8 mouse cellular contexts compared by ENCODE assay signal in genomic region chr2:59881831-59882741, GRCm38 (mm10). TPM values are rescaled to one million over a fixed set of nuclear protein-coding genes. Genes with fewer than 3 reads are reported as not detected.
DNase-seq lines count a peak whose midpoint lies in the region; ATAC-seq and TF ChIP-seq lines count a peak whose summit lies in the region.

Gene Wdsub1, minus strand, starts transcription at chr2:59882591.

- H3K4me3 ChIP-seq in embryonic facial prominence, embryonic 14.5 days (ENCODE audit: low read depth, low read length): peak within 1 kb of the TSS; percentile 83
- peak within 1 kb of the TSS; percentile 91 for H3K4me3 ChIP-seq in limb, embryonic 14.5 days (replicated peaks; ENCODE audit: low read length)
- peak within 1 kb of the TSS; percentile 61 for H3K4me3 ChIP-seq in midbrain, postnatal 0 days (ENCODE audit: low read depth, low read length)

- H3K9me3 ChIP-seq in embryonic facial prominence, embryonic 14.5 days (ENCODE audit: control insufficient read depth, low read length): no peaks in the 10 kb centered on the region
- H3K9me3 ChIP-seq in limb, embryonic 14.5 days (ENCODE audit: control insufficient read depth, low read length): no peaks in the 10 kb centered on the region
- no peaks in the 10 kb centered on the region for H3K9me3 ChIP-seq in midbrain, postnatal 0 days (ENCODE audit: low read length)

- H3K4me1 ChIP-seq in embryonic facial prominence, embryonic 14.5 days (ENCODE audit: control insufficient read depth, insufficient read depth, low read length): 0 out of 2 replicates have a peak, but pooled peaks cover 3% of the 10 kb centered on the region
- H3K4me1 ChIP-seq in limb, embryonic 14.5 days (ENCODE audit: control insufficient read depth, insufficient read depth, low read length): 0 out of 2 replicates have a peak, but pooled peaks cover 5% of the 10 kb centered on the region
- peaks cover 2% of the 10 kb centered on the region; the same call in 1 of the 2 replicates for H3K4me1 ChIP-seq in midbrain, postnatal 0 days (ENCODE audit: insufficient read depth, low read length)

- peak within 1 kb of the TSS; percentile 83 for H3K27ac ChIP-seq in embryonic facial prominence, embryonic 14.5 days (replicated peaks; ENCODE audit: low read depth, low read length)
- peak within 1 kb of the TSS; percentile 77 for H3K27ac ChIP-seq in limb, embryonic 14.5 days (replicated peaks; ENCODE audit: low read depth, low read length)
- H3K27ac ChIP-seq in midbrain, postnatal 0 days (ENCODE audit: low read depth, low read length): 0 out of 2 replicates have a peak within 1 kb of the TSS, but pooled peaks have one; percentile 48

- TF ChIP-seq POLR2A in limb, embryonic 14.5 days (IDR thresholded peaks at IDR 0.05; ENCODE audit: borderline replicate concordance, extremely low read depth, insufficient read depth, insufficient read length): no peak

- peak within 1 kb of the TSS; percentile 86 for H3K9ac ChIP-seq in embryonic facial prominence, embryonic 14.5 days (ENCODE audit: low read depth, low read length)
- H3K9ac ChIP-seq in limb, embryonic 14.5 days (ENCODE audit: low read depth, low read length, severe bottlenecking): peak within 1 kb of the TSS; percentile 82
- peak within 1 kb of the TSS; percentile 65 for H3K9ac ChIP-seq in midbrain, postnatal 0 days (replicated peaks; ENCODE audit: low read length, poor library complexity, severe bottlenecking)

- peak; percentile 43 for TF ChIP-seq CTCF in midbrain, postnatal 0 days (IDR thresholded peaks at IDR 0.05)

- no peaks in the 10 kb centered on the region for H3K27me3 ChIP-seq in embryonic facial prominence, embryonic 14.5 days (replicated peaks; ENCODE audit: control insufficient read depth, insufficient read depth, low read length)
- H3K27me3 ChIP-seq in limb, embryonic 14.5 days (ENCODE audit: control insufficient read depth, insufficient read depth, low read length): no peaks in the 10 kb centered on the region
- no peaks in the 10 kb centered on the region for H3K27me3 ChIP-seq in midbrain, postnatal 0 days (ENCODE audit: insufficient read depth, low read length)

- peak; percentile 94 for DNase-seq in 3T3-L1 (ENCODE audit: low read depth, low spot score)
- peak; percentile 76 to 83 for DNase-seq in adrenal gland, postnatal 4 days (ENCODE audit: low spot score in 2 of 2)
- peak; percentile 97 for DNase-seq in embryonic facial prominence, embryonic 14.5 days (ENCODE audit: low spot score)
- peak; percentile 90 for DNase-seq in heart, adult 8-10 months (ENCODE audit: low spot score)
- peak; percentile 96 for DNase-seq in kidney, adult 9 months
- DNase-seq in limb, embryonic 14.5 days (ENCODE audit: low spot score): peak; percentile 92
- peak; percentile 94 for DNase-seq in midbrain, postnatal 0 days (ENCODE audit: low spot score)
- DNase-seq in spleen, postnatal 14 days (ENCODE audit: low spot score in 2 of 2): peak; percentile 87 to 91

- peak within 1 kb of the TSS; percentile 63 for H3K4me2 ChIP-seq in embryonic facial prominence, embryonic 14.5 days (ENCODE audit: low read depth, low read length)
- H3K4me2 ChIP-seq in limb, embryonic 14.5 days (replicated peaks; ENCODE audit: low read depth, low read length, severe bottlenecking): peak within 1 kb of the TSS; percentile 54
- peak within 1 kb of the TSS; percentile 77 for H3K4me2 ChIP-seq in midbrain, postnatal 0 days (ENCODE audit: low read depth, low read length, poor library complexity, severe bottlenecking)

- ATAC-seq in embryonic facial prominence, embryonic 14.5 days (ENCODE audit: low read depth): peak; percentile 96
- peak; percentile 94 for ATAC-seq in limb, embryonic 14.5 days (ENCODE audit: low FRiP score, low read depth)
- ATAC-seq in midbrain, postnatal 0 days (ENCODE audit: low FRiP score): peak; percentile 96

- H3K36me3 ChIP-seq in embryonic facial prominence, embryonic 14.5 days (ENCODE audit: control insufficient read depth, insufficient read depth, low read length): peaks cover 8% of the 10 kb centered on the region; the same call in 1 of the 2 replicates
- H3K36me3 ChIP-seq in limb, embryonic 14.5 days (ENCODE audit: control insufficient read depth, insufficient read depth, low read length): no peaks in the 10 kb centered on the region
- no peaks in the 10 kb centered on the region for H3K36me3 ChIP-seq in midbrain, postnatal 0 days (ENCODE audit: insufficient read depth, low read length)

- 4% methylated on average over 43 of the region's 57 CpGs for WGBS in embryonic facial prominence, embryonic 14.5 days
- WGBS in limb, embryonic 14.5 days: 4% methylated on average over 57 of the region's 57 CpGs
- WGBS in midbrain, postnatal 0 days: 5% methylated on average over 54 of the region's 57 CpGs

RNA-seq across cellular contexts. Expression of gene Wdsub1, which starts in this region (rescaled TPM):
- total RNA-seq in adrenal gland, postnatal 4 days (2021): 10 to 100 TPM; 26.1 to 26.6 TPM
- polyA plus RNA-seq in embryonic facial prominence, embryonic 14.5 days (2014; fragmentation: Nextera tagmentation; extraction: Ambion mirVana): 29.1 and 32.7 TPM in 2 replicates
- total RNA-seq in heart, adult 8-10 months (2022): 10 to 100 TPM; 20.4 to 25.5 (median 23.9) TPM
- 57.2 and 86.4 TPM in 2 replicates for polyA plus RNA-seq in limb, embryonic 14.5 days (2012; rRNA removed)
- 33.7 and 39.9 TPM in 2 replicates for polyA plus RNA-seq in limb, embryonic 14.5 days (2014; fragmentation: Nextera tagmentation; extraction: Ambion mirVana)
- 28.6 and 67.0 TPM in 2 replicates for total RNA-seq in midbrain, postnatal 0 days (2014; rRNA removed)
- 21.3 and 23.6 TPM in 2 replicates for polyA plus RNA-seq in midbrain, postnatal 0 days (2015; fragmentation: Nextera tagmentation; extraction: Ambion mirVana)

Comparison
In these comparisons a context has a peak if more than half of its experiments do, and no peak if none do; other contexts are left out.
1. Peak in every context shown above with its lines: DNase-seq, ATAC-seq, H3K4me3 ChIP-seq and H3K27ac ChIP-seq.